Mouse (Mus musculus): ENCODE results near the gene Olfr145. TPM values are rescaled to one million over a fixed set of nuclear protein-coding genes. Genes with fewer than 3 reads are reported as not detected.

Olfr145 gene
- not detected in 2 replicates for polyA plus RNA-seq (2012; ENCODE audit: insufficient read depth, low replicate concordance)

DNA sequence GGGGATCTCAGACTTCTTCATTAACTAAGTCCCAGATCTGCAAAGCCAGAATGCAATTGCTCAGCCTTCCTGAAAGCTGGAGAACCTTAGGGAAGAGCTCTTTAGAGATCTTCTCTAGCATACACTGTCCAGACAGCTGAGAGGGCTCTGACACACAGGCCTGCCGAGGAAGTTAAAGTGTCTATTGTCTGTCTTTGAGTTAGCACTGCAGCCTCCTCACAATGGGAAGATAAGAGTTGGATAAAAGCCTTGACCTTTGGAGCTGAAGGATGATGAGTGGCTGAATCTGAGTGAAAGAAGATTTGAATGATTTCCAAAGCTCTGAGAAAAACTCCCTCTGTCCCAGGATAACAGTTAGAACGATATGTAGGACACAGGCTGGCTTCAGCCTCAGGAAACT is at the start of gene Olfr145:
Gene Olfr145, plus strand, starts transcription at position 64 of the 400 bp plus-strand sequence.
- Histone ChIP-seq H3K9me3 (no peaks in the 10 kb centered on the region), H3K36me3 (replicated peaks; ENCODE audit: low read length) (no peaks in the 10 kb centered on the region), H3K27me3 (replicated peaks) (no peaks in the 10 kb centered on the region), H3K4me1 (no peaks in the 10 kb centered on the region), H3K4me3 (replicated peaks) (no peak within 1 kb of the TSS)
- TF ChIP-seq GATA1 (IDR thresholded peaks at IDR 0.05; ENCODE audit: borderline replicate concordance, low read length) (no peak), FLI1 (IDR thresholded peaks at IDR 0.05; ENCODE audit: low read length) (no peak)

DNA sequence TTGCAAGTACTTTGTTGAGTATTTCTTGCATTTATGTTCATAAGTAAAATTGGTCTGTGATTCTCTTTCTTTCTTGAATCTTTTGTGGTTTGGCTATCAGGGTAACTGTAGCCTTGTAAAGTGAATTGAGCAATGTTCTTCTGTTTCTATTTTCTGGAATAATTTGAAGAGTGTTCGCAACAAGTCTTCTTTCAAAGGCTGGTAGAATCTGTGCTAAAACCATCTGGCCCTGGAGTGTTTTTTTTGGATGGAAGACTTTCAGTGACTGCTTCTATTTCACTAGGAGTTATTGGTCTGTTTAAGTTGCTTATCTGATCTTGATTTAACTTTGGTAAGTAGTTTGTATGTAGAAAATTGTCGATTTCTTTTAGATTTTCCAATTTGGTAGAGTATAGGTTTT is 47.3 kb upstream of the Olfr145 start:
- Histone ChIP-seq H3K4me3 (replicated peaks) (no peak overlapping the region), H3K4me1 (no peaks in the 10 kb centered on the region), H3K9me3 (no peaks in the 10 kb centered on the region), H3K27me3 (replicated peaks) (no peaks in the 10 kb centered on the region), H3K36me3 (replicated peaks; ENCODE audit: low read length) (no peaks in the 10 kb centered on the region)
- TF ChIP-seq FLI1 (IDR thresholded peaks at IDR 0.05; ENCODE audit: low read length) (no peak), GATA1 (IDR thresholded peaks at IDR 0.05; ENCODE audit: borderline replicate concordance, low read length) (no peak)

DNA sequence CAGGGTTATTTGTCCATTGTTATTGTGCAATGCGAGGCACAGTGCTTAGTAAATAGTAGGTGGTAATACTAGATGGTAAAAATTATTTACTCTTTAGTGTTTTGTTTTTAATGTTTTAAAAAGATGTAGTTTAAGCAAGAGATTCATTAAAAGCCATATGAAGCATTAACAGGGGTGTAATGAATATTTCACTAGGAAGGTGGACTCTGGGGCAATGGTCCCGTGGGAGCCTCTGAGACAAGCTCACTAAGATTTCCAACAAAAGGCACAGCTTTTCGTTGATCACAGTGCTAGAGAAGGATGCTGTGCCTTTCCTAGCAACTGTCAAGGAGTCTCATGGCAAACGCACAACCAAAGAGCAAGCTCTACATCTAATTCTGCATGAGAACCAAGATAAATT is 42.6 kb upstream of the Olfr145 start, which contains the start of gene Olfr877:
Gene Olfr877, plus strand, starts transcription at position 301 of the 400 bp plus-strand sequence.
- Histone ChIP-seq H3K27me3 (replicated peaks) (no peaks in the 10 kb centered on the region), H3K9me3 (no peaks in the 10 kb centered on the region), H3K4me1 (no peaks in the 10 kb centered on the region), H3K4me3 (replicated peaks) (no peak within 1 kb of the TSS), H3K36me3 (replicated peaks; ENCODE audit: low read length) (no peaks in the 10 kb centered on the region)
- TF ChIP-seq FLI1 (IDR thresholded peaks at IDR 0.05; ENCODE audit: low read length) (no peak), GATA1 (IDR thresholded peaks at IDR 0.05; ENCODE audit: borderline replicate concordance, low read length) (no peak)

DNA sequence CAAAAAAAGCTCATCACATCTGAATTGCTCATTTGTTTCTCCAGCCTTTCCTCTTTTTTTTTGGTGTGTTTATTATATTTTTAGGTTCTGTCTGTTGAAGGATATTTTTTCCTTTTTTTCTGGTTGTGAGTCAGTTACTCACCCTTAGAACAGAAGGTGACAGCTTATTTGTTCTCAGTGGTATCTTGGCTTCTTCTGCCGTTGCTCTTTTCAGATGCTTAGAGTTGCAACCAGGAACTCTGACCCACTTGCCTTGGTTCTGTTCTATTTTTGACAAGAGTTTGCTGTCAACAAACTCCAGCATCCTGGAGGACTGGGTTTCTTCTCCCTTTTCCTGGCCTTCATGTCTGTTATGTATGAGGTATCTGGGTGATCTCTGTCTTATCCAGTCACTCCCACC is 33.2 kb upstream of the Olfr145 start:
- no peak for TF ChIP-seq FLI1 (IDR thresholded peaks at IDR 0.05; ENCODE audit: low read length)
- TF ChIP-seq GATA1 (IDR thresholded peaks at IDR 0.05; ENCODE audit: borderline replicate concordance, low read length) = no peak
- H3K9me3 ChIP-seq = no peaks in the 10 kb centered on the region
- no peaks in the 10 kb centered on the region for H3K27me3 ChIP-seq (replicated peaks)
- H3K4me1 ChIP-seq = no peaks in the 10 kb centered on the region
- no peak overlapping the region for H3K4me3 ChIP-seq (replicated peaks)
- H3K36me3 ChIP-seq (replicated peaks; ENCODE audit: low read length) = no peaks in the 10 kb centered on the region

DNA sequence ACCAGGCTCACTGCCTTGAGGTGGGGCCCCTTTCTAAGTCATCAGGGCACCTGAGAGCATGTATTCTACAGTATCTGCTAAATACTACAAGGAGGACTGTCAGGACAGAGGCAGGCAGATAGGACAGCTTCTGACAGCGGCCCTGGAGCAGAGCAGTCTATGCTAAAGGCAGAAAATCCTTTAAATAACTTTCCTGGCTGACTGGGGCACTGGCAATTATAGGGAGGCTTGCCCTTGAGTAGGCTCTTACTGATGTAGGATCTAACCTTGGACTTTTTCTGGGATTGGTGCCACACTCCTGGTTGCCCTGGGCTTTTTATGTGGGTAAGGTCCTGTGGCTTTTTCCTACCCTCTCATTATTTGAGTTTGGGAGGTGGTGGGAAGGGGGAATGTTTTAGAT is 26.3 kb upstream of the Olfr145 start:
- Histone ChIP-seq H3K4me1 (no peaks in the 10 kb centered on the region), H3K4me3 (replicated peaks) (no peak overlapping the region), H3K27me3 (replicated peaks) (no peaks in the 10 kb centered on the region), H3K36me3 (replicated peaks; ENCODE audit: low read length) (no peaks in the 10 kb centered on the region), H3K9me3 (no peaks in the 10 kb centered on the region)
- TF ChIP-seq GATA1 (IDR thresholded peaks at IDR 0.05; ENCODE audit: borderline replicate concordance, low read length) = no peak
- TF ChIP-seq FLI1 (IDR thresholded peaks at IDR 0.05; ENCODE audit: low read length) = no peak

DNA sequence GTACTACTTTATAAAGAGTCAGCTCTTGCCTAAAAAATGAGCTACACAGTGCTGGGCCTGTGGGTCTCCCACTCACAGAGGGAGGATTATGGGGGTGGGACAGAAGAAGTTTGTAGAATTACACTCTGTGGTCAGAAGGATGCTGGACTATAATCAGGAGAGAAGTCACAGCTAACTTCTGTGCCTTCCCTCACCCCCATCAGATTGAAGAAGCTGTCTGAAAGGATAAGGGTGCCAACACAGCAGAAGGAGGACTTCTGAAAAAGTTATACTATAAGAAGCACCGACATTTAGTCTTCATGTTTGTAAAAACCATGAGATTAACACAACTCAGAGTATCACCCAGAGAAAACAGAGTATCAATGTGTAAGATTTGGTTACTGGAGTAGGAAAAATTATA is 25.4 kb upstream of the Olfr145 start:
- no peak overlapping the region for H3K4me3 ChIP-seq (replicated peaks)
- H3K36me3 ChIP-seq (replicated peaks; ENCODE audit: low read length) = no peaks in the 10 kb centered on the region
- TF ChIP-seq FLI1 (IDR thresholded peaks at IDR 0.05; ENCODE audit: low read length) (no peak), GATA1 (IDR thresholded peaks at IDR 0.05; ENCODE audit: borderline replicate concordance, low read length) (no peak)
- H3K4me1 ChIP-seq = no peaks in the 10 kb centered on the region
- H3K27me3 ChIP-seq (replicated peaks) = no peaks in the 10 kb centered on the region
- H3K9me3 ChIP-seq = no peaks in the 10 kb centered on the region

DNA sequence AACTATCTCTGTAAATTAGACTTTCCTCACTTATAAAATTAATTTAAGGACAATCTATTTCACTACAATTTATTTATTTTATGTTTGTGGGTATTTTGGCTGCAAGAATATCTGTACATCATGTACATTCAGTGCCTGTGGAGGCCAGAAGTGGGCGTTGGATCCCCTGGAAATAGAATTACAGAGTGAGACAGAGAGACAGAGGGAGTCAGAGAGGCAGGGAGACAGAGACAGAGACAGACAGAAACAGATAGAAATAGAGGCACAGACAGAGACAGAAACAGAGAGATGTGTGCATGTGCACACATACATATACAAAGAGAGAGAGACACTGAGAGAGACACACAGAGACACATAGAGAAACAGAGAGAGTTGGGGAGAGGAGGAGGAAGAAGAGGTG is 25.0 kb upstream of the Olfr145 start:
- Histone ChIP-seq H3K27me3 (replicated peaks) (no peaks in the 10 kb centered on the region), H3K4me3 (replicated peaks) (no peak overlapping the region), H3K4me1 (no peaks in the 10 kb centered on the region), H3K36me3 (replicated peaks; ENCODE audit: low read length) (no peaks in the 10 kb centered on the region), H3K9me3 (no peaks in the 10 kb centered on the region)
- TF ChIP-seq GATA1 (IDR thresholded peaks at IDR 0.05; ENCODE audit: borderline replicate concordance, low read length) (no peak), FLI1 (IDR thresholded peaks at IDR 0.05; ENCODE audit: low read length) (no peak)

DNA sequence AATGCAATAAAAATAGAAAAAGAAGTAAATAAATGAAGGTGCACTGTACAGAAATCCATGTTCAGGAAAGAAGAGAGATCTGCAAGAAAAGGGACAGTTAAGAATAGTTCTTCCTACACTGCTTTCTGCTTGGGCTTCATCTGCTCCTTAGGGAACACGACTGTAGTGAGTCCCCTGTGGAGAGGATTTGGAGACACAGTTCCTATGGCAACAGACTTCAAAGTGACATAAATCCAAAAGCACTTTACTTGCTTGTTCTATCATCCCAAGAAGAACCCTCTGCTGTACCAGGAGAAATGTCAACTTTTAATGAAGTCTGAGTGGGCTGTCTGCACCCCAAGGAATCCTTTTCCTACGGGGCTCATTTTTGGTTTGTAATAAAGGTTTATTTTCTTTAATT is 5.6 kb upstream of the Olfr145 start:
- Histone ChIP-seq H3K4me1 (no peaks in the 10 kb centered on the region), H3K4me3 (replicated peaks) (no peak overlapping the region), H3K27me3 (replicated peaks) (no peaks in the 10 kb centered on the region), H3K36me3 (replicated peaks; ENCODE audit: low read length) (no peaks in the 10 kb centered on the region), H3K9me3 (no peaks in the 10 kb centered on the region)
- TF ChIP-seq GATA1 (IDR thresholded peaks at IDR 0.05; ENCODE audit: borderline replicate concordance, low read length) (no peak), FLI1 (IDR thresholded peaks at IDR 0.05; ENCODE audit: low read length) (no peak)

DNA sequence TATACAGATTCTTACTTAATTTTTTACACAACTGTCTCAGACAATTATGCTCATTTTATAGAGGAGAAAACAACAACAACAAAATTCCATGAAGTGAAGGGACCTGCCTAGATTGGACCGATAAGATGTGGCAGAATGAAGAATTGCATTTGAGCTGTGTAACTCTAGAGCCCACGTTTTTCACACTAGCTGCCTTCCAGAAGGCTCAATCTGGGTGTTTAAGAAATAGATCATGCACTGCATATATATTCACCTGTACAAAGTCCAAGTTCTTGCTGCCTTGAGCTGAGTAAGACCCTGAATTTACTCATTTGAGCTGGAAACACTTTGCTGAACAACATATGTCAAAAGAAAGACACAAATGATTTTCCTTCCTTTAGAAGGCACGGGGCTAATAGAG is 9.0 kb downstream of the Olfr145 start:
- H3K4me3 ChIP-seq (replicated peaks) = no peak overlapping the region
- no peaks in the 10 kb centered on the region for H3K4me1 ChIP-seq
- no peaks in the 10 kb centered on the region for H3K27me3 ChIP-seq (replicated peaks)
- H3K9me3 ChIP-seq = no peaks in the 10 kb centered on the region
- no peaks in the 10 kb centered on the region for H3K36me3 ChIP-seq (replicated peaks; ENCODE audit: low read length)
- no peak for TF ChIP-seq FLI1 (IDR thresholded peaks at IDR 0.05; ENCODE audit: low read length)
- no peak for TF ChIP-seq GATA1 (IDR thresholded peaks at IDR 0.05; ENCODE audit: borderline replicate concordance, low read length)

DNA sequence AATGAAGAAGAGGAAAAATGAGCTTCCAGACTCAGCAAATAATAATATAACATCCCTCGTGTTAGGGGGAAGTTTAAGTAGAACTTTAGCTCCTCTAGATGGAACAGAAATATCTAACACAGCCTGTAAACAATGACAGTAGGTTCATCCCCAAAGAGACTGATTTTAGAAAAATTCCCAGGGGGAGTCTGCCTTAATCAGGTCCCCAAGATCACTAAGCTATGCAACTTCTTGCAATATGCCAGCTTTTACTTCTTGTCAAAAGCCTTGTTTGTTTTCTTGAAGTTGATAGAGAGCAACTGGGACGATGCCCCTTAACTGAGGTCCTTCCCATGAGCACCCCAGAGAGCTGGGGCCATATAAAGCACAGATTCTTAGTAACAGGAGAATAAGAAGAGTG is 21.0 kb downstream of the Olfr145 start, which contains the start of gene Olfr878:
Gene Olfr878, plus strand, starts transcription at position 301 of the 400 bp plus-strand sequence.
- H3K4me3 ChIP-seq (replicated peaks) = no peak within 1 kb of the TSS
- no peaks in the 10 kb centered on the region for H3K27me3 ChIP-seq (replicated peaks)
- no peaks in the 10 kb centered on the region for H3K4me1 ChIP-seq
- no peaks in the 10 kb centered on the region for H3K9me3 ChIP-seq
- TF ChIP-seq FLI1 (IDR thresholded peaks at IDR 0.05; ENCODE audit: low read length) (no peak), GATA1 (IDR thresholded peaks at IDR 0.05; ENCODE audit: borderline replicate concordance, low read length) (no peak)
- no peaks in the 10 kb centered on the region for H3K36me3 ChIP-seq (replicated peaks; ENCODE audit: low read length)

DNA sequence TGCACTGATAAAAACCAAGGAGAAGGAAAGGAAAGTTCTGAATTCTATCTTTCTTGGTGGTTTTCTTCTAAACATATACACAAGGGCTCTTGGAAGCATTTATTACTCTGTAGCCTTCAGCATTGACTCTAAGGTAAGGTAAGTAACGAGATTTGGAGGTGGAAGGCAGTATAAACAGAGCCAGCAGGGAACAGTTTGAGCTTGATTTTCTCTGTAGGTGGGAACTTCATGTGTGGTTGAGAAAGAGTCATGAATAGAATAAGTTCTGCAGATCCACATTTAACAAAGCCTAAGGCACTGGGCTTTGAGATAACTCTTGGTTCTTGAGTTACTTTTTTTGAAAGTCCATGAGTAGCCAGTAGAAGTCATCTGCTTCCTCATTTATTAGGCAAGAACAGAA is 21.5 kb downstream of the Olfr145 start:
- Histone ChIP-seq H3K36me3 (replicated peaks; ENCODE audit: low read length) (no peaks in the 10 kb centered on the region), H3K9me3 (no peaks in the 10 kb centered on the region), H3K4me3 (replicated peaks) (no peak overlapping the region), H3K27me3 (replicated peaks) (no peaks in the 10 kb centered on the region), H3K4me1 (no peaks in the 10 kb centered on the region)
- TF ChIP-seq FLI1 (IDR thresholded peaks at IDR 0.05; ENCODE audit: low read length) (no peak), GATA1 (IDR thresholded peaks at IDR 0.05; ENCODE audit: borderline replicate concordance, low read length) (no peak)
